Mouse (Mus musculus): ENCODE results near the gene Gm6614.
"Not testable (repeated sequence)": the region's sequence is repeated elsewhere in the genome, so short reads cannot be mapped to it uniquely, and the experiment has no call there.

Gm6614 gene

DNA sequence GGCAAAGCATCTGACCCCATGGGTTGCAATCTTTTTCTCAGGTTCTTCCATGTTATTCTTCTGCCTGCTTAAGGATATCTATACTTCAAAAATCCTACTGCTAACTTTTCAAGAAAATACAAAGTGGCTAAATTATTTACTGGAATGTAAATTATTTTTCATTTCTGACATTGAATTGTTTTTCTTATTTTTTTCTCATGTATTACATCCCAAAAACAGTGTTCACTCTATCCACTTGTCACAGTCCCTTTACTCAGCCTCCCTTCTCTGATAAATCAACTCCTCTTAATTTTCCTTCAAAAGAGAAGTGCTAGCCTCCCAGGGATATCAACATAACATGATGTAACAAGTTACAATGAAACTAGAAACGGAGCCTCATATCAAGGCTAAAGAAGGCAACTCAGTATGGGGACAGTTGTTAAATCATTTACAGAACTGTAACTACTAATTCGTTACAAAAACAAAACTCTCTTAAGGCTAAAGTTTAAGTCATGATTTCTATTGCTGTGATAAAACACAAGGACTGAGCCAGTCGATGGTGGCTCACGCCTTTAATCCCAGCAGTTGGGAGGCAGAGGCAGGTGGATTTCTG lies at the start of gene Gm6614:
Gm6614 (minus strand) TSS at position 51 of the 592 bp plus-strand sequence.
- no peak for DNase-seq (ENCODE audit: low read depth, low spot score)

DNA sequence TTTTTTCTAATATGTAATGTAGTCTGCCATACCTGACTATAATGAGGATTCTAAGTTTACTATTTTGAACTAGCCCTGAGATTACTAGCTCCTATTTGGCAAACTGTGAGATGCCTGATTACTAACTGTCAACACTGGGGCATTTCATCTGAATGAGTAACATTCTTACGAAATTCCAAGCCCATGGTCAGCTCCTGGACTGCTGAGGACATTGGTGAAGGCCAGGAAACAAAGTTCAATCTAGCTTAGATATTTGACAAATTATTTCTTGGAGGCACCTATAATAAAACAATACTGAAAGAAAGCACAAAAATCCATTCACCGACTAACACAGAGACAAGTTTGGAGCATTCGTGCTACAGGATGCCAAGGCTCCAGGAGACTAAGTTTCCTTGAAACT lies 47.1 kb upstream of the Gm6614 start:
- DNase-seq (ENCODE audit: low read depth, low spot score): not testable (repeated sequence)

DNA sequence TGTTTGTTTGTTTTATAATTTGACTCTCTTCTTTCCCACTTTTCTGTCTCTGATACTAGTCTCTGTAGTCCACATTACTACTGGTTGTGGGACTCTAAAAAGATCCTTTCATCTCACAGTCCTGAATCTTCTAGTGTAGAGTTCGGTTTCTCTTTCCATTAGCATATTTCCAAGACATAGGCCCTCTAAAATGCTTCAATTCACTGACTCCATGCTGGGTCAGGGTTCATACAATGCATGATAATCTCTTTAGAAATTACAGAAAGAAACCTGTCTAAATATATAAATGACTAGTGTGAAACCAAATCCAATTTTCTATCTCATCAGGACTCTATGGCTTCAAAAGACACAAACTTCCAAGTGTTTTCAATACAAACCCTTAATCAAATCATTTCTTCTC lies 36.5 kb upstream of the Gm6614 start:
- DNase-seq (ENCODE audit: low read depth, low spot score): no peak

DNA sequence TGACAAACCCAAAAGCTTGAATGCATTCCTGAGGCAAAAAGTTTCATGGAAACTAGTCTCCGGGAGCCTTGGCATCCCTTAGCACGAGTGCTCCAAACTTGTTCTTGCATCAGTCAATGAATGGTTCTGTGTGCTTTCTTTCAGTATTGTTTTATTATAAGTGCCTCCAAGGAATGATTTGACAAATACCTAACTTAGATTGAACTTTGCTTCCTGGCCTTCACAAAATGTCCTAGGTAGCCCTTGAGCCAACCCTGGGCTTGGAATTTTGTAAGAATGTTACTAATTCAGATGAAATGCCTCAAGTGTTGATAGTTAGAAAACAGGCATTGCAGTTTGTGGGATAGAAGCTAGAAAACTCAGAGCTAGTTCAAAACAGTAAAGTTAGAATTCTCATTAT lies 34.5 kb upstream of the Gm6614 start:
- DNase-seq (ENCODE audit: low read depth, low spot score): no peak

DNA sequence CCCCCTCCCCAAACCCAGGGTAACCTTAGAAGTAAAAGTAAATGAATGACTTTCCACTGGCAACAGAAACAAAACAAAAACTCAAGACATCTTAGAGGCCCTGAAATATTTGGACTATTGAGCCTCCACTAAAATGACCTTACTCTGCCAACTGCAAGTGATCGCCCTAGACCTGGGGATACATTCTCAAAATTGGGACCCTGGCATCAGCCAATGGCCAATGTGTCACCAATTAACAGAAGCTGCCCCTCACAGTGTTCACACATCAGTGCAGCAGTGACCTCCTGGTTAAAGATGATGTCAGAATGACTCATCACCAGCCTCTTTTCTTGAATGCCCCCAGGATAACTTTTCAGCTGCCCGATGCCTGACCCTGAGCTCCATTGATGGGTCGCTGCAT lies 30.7 kb upstream of the Gm6614 start:
- DNase-seq (ENCODE audit: low read depth, low spot score): no peak

DNA sequence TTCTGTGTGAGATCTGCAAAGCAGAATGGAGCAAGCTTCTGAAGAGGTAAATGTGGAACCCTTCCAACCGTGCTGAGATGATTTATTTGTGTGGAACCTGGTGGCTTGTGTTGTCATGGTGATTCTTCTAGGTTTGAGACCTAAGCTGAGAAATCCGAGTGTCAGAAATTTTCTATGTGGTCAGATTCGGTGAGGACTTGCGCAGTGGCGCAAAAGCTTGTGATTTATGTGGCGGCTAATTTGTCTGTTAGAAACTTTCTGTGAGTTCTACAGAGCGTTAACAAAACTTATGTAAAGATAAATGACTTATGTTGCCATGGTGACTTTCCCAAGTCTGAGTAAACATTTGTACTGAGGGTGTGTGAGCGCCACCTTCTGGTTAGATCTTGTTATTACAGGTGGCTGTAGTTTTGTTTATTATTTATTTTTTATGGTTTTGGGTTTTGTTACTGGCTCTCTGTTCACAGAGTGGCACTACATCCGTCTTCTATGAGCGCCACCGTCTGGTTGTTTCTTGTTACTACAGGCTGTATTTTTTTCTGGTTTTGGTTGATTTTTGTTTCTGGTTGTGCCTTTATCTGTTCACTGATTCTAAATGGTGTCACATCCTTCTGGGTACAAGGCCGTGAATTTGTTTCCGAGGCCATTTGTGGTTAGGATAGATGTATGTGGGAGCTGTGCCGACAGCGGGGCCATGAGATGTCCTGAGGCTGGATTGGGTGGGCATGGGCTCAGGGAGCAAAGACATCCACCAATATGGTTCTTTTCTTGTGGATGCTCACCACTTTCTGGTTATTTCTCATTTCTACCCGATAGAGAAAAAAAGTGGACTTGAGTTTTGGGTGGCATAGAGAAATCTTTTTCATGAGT lies 29.3 kb upstream of the Gm6614 start:
- DNase-seq (ENCODE audit: low read depth, low spot score): peak; percentile 85

DNA sequence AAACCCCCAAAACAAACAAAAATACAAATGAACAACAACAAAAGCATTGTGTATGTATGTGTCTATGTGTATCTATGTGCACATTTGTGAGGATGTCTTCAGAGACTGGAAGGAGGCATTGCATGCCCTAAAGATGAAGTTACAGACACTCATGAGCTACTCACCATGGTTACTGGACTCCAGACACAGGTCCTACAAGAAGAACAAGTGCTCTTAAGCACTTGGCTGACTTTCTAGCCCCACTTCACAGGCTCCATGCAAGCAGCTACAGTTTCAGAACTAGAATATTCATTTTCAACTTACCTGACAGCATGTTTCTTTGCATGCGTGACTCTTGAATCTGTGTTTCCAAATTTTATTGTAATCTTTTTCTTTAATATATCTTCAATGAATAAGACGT lies 24.6 kb upstream of the Gm6614 start:
- DNase-seq (ENCODE audit: low read depth, low spot score): no peak

DNA sequence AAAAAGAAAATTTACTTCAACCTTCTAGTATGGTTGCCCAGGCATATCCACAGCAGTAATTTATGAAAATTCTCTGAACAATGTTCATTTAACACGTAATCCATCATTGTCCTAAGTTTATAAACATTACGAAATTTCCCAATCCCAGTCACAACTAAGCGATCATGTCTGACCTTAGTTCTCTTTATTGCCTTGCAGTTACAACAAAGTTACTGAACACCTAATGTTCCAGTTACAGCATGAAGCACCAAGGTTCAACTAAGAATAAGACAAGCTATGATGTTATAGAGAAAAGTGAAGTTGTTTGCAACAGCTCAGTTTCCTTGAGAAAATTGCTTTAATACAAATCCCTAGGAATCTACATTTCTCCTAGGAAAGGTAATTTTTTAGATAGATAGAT lies 10.5 kb upstream of the Gm6614 start:
- no peak for DNase-seq (ENCODE audit: low read depth, low spot score)

DNA sequence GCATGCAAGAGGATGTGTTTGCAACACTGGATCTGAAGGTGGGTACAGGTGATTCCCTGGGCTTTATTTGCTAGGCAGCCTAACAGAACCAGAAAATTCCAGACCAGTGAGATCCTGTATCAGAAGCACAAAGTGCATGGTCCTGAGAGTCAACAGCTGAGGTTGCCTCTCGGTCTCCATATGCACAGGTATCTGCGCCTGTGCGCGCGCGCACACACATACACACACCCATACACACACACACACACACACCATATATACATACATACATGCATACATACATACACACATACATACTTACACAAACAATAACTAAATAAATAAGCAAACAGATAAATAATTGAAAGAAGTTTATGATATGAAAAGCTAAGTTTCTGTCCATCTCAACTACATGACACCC lies 24.4 kb downstream of the Gm6614 start:
- DNase-seq (ENCODE audit: low read depth, low spot score): no peak

DNA sequence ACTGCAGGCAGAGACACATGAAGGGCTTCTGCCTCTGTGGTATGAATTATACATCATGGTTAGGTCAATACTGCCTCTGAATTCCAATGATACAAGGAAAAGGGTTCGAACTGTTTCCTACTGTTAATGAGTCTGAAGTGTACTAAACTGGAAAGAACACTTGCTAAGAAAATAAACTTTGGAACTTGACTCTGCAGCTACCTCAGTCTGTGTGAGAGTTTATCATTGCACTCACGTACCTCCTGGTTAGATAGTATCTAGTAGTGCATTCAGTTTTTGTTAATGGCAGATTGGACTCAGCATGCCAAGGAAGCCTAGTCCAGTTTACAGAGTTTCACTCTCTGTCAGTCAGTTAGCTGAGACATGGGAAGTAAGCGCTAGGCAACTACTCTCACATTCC lies 26.6 kb downstream of the Gm6614 start:
- DNase-seq (ENCODE audit: low read depth, low spot score): no peak

DNA sequence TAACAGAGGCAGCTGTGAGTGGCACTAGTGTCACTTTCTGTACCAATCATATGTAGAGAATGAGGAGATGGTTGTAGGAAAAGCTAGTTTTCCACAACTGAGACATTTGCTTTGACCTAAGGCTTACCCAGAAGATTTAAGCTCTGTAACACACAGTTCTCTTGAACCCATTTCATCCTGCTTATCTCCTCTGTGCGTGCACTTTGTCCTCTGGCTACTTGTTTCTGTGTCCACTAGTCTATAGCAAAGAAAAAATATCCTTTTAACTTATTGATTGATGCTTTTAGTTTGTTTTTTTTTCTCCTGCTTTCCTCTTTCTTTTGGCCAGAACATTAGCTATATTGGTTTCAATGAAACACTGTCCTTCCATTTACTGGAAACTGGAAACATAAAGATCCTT lies 48.8 kb downstream of the Gm6614 start:
- DNase-seq (ENCODE audit: low read depth, low spot score): no peak

DNA sequence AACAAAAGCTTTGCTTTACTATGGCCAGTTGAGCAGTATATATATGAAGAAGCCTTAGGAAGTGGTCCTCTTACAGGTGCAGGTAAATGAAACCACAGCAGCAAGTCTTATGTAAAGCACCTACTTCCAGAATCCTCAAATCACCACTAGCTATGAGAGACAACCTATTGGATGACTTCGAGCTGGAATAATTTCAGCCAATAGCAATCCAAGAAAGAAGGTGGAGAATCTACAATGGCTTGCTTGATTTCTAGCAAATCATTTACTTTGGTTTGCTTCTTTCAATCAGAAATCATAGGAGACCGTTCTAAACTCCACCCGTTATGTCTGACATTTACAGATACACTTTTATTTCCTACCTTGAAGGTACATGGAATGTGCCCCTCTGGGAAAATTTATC lies 49.4 kb downstream of the Gm6614 start:
- no peak for DNase-seq (ENCODE audit: low read depth, low spot score)

DNA sequence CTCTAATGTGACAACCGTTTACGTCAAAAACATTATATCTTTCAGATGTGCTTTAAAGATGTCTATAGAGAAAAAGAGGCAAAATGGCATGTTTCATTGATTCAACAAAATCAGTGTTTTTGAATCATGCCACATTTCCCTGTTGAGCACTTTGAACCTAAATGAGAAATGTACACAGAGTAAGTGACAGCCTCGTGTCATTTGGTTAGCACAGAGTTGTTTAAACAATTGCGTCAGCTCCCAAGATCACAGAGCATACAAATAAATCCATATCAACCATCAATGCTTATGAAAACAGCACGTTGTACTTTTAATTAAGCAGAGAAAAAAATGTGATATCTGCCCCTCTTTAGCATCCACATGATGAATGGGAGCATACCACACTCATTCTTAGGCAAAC lies 50.7 kb downstream of the Gm6614 start:
- DNase-seq (ENCODE audit: low read depth, low spot score): no peak

DNA sequence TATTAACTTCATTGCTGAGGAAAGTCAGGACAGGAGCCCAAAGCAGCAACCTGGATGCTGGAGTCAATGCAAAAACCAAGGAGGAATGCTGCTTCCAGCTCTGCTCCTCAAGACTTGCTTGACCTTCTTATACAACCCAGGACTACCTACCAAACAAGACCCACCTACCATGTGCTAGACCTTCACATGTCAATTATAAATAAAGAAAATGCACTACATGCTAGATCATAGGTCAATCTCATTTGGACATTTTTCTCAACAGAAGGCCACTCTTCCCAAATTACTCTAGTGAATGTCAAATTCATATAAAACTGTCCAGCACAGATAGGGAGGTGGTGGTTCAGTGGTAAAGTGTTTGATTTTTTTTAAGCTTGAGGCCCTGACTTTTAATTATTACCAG lies 64.4 kb downstream of the Gm6614 start, which contains the start of gene Slco1a1:
Slco1a1 (minus strand) TSS at position 101 of the 400 bp plus-strand sequence.
- DNase-seq (ENCODE audit: low read depth, low spot score): no peak

DNA sequence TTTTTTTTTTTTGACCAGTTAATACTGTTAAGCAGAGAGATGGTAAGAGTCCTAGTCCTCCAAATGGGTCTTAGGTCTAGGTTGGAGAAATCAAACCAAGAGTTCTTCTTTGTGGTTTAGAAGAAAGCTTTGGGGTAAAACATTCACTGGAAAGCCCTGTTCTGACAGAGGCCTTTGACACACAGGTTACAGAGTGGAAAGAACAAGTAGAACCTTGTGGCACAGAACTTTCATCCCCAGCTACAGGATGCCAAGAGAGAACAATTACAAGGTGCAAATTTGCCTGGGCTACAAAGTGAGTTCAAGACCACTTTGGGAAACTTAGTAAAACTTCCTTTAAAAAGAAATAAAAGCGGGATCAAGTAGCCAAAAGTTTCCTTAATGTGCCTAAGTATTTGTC lies 70.8 kb downstream of the Gm6614 start:
- no peak for DNase-seq (ENCODE audit: low read depth, low spot score)

All from mesoderm, embryonic 11.5 days (tissue).